Mouse (Mus musculus): ENCODE data around the gene Dock9.
"Not testable (repeated sequence)": the region's sequence is repeated elsewhere in the genome, so short reads cannot be mapped to it uniquely, and the experiment has no call there.

Dock9 gene

GRCm38 (mm10) chr14:121737277-121737676, 60.4 kb downstream of the Dock9 start:
- DNase-seq (ENCODE audit: low spot score) = no peak

GRCm38 (mm10) chr14:121735678-121736077, 62.0 kb downstream of the Dock9 start:
- DNase-seq (ENCODE audit: low spot score) = no peak

- DNase-seq (ENCODE audit: low spot score) = no peak
Observed at GRCm38 (mm10) chr14:121734217-121734616, 63.4 kb downstream of the Dock9 start.

GRCm38 (mm10) chr14:121733694-121734093, 63.9 kb downstream of the Dock9 start:
- DNase-seq (ENCODE audit: low spot score) = no peak

GRCm38 (mm10) chr14:121732196-121732595, 65.4 kb downstream of the Dock9 start:
- no peak for DNase-seq (ENCODE audit: low spot score)

- no peak for DNase-seq (ENCODE audit: low spot score)
Observed at GRCm38 (mm10) chr14:121731688-121732168, 65.9 kb downstream of the Dock9 start.

GRCm38 (mm10) chr14:121730966-121731365, 66.7 kb downstream of the Dock9 start:
- DNase-seq (ENCODE audit: low spot score) = no peak

- DNase-seq (ENCODE audit: low spot score) = no peak
Observed at GRCm38 (mm10) chr14:121727996-121728395, 69.6 kb downstream of the Dock9 start.

- no peak for DNase-seq (ENCODE audit: low spot score)
Observed at GRCm38 (mm10) chr14:121724501-121724900, 73.1 kb downstream of the Dock9 start.

- no peak for DNase-seq (ENCODE audit: low spot score)
Observed at GRCm38 (mm10) chr14:121722774-121723173, 74.9 kb downstream of the Dock9 start.

- no peak for DNase-seq (ENCODE audit: low spot score)
Observed at GRCm38 (mm10) chr14:121721431-121721830, 76.2 kb downstream of the Dock9 start.

- no peak for DNase-seq (ENCODE audit: low spot score)
Observed at GRCm38 (mm10) chr14:121719638-121720601, 77.7 kb downstream of the Dock9 start.

- not testable (repeated sequence) for DNase-seq (ENCODE audit: low spot score)
Observed at GRCm38 (mm10) chr14:121714799-121715198, 82.8 kb downstream of the Dock9 start.

- no peak for DNase-seq (ENCODE audit: low spot score)
Observed at GRCm38 (mm10) chr14:121714268-121714667, 83.4 kb downstream of the Dock9 start.

GRCm38 (mm10) chr14:121713830-121714197, 83.8 kb downstream of the Dock9 start:
- no peak for DNase-seq (ENCODE audit: low spot score)

GRCm38 (mm10) chr14:121713166-121713829, 84.3 kb downstream of the Dock9 start:
- DNase-seq (ENCODE audit: low spot score) = no peak

GRCm38 (mm10) chr14:121711089-121711826, 86.4 kb downstream of the Dock9 start:
- DNase-seq (ENCODE audit: low spot score) = no peak

GRCm38 (mm10) chr14:121710130-121710529, 87.5 kb downstream of the Dock9 start:
- DNase-seq (ENCODE audit: low spot score) = no peak

GRCm38 (mm10) chr14:121708244-121708643, 89.4 kb downstream of the Dock9 start:
- DNase-seq (ENCODE audit: low spot score) = no peak

GRCm38 (mm10) chr14:121706482-121706901, 91.1 kb downstream of the Dock9 start:
- DNase-seq (ENCODE audit: low spot score) = no peak

- no peak for DNase-seq (ENCODE audit: low spot score)
Observed at GRCm38 (mm10) chr14:121705644-121706043, 92.0 kb downstream of the Dock9 start.

- DNase-seq (ENCODE audit: low spot score) = no peak
Observed at GRCm38 (mm10) chr14:121702534-121702933, 95.1 kb downstream of the Dock9 start.
